Mouse (Mus musculus) frontal cortex, adult (tissue): ENCODE measurements at regions not wholly inside any gene's neighbourhood (a gene's known extent, or its start where the extent isn't known, plus 50 kb on each side); places are given as distances from the start of the nearest gene placed in this dataset.
A peak's percentile ranks its signal among the peaks of the same experiment; 100 is the strongest.

Source experiments
- ATAC-seq: cut with Nextera tagmentation; 2 replicates; pipeline ENCODE4 v1.9.2; 2017; ENCODE audit warnings: mild to moderate bottlenecking, moderate library complexity, mixed read lengths; ENCODE audit not compliant: low TSS enrichment

- ATAC-seq: no peak
These were observed 269.2 kb upstream of the Nfe2l3 start for GRCm38 (mm10) chr6:51163266-51163665.

DNA sequence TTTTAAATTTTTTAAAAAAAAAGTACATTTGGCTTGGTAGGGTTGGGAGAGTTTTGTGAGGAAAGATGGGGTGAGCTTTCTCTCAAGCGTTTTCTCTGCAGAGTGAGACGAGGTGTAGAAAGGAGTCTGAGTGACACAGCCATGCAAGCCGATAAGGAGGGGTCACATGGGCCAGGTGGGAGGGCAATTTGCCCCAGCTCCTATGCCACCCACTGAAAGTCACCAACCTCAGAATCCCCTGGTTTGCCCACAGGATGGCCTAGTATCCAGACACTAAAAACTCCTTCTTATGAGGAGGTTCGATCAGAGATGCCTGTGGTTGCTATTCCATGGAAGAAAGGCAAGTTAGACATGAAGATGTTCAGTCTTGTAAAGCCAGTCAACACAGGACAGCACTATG is 268.6 kb upstream of the Nfe2l3 start:
- no peak for ATAC-seq

GRCm38 (mm10) chr6:51167028-51167427 is 265.4 kb upstream of the Nfe2l3 start:
- ATAC-seq: no peak

DNA sequence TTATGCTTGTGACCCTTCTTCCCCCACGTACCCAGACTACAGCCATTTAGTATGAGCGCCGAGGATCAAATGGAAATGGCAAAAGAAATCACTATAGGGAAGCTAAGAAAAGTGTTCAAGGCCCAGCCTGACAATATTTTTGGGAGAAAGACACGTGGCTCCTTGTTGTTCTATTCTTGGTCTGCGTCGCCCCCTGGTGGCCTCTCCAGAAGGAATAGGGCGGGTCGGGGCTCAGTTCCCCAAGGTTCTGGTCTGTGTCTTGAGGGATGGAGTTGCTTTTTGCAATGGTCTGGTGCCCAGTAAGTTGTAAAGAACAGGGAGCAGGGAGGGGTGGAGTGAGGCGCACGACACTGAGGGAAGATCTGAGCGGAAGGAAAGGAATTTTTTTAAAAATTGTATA is 264.4 kb upstream of the Nfe2l3 start:
- peak; percentile 55; the same call in 1 of the 2 replicates for ATAC-seq

- ATAC-seq: no peak
These were observed 263.4 kb upstream of the Nfe2l3 start for GRCm38 (mm10) chr6:51168775-51169695.

- ATAC-seq: no peak
These were observed 262.5 kb upstream of the Nfe2l3 start for GRCm38 (mm10) chr6:51169971-51170411.

DNA sequence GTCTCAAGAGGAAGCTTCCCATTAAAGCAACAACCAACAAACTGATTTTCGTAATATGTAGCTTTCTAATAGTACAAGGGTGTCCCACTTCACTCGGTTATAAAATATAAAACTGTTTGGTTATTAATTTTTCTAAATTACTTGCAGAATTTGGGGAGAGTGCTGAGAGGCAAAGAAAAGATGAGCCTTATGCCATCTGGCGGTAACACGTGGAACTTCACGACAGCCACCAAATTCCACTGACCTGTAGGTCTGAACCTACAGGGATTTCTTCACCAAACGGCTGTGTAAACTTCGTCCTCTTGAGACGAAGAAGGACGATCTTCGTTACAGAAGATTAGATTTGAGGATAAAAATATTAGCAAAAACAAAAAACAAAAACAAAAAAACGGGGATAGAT is 262.1 kb upstream of the Nfe2l3 start:
- ATAC-seq: no peak

DNA sequence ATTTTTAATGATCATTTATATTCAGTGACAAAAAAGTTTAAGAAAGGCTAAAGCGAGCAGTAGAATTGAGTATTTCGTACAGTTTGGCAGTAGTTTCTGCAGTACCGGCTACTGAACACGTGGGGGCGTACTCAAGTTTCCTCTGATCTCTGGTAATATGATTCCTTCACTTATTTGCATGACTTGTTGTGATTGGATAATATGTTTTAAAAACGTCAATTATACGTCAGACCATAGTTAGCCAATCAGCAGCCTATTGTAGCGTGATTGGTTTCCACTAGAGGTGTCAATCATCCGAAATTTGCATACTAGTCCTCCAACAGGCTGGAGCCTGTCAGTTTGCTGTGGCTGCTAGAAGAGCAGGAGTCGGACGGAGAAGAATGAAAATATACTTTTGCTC is 261.6 kb upstream of the Nfe2l3 start:
- ATAC-seq: no peak

GRCm38 (mm10) chr6:51171761-51172160 is 260.7 kb upstream of the Nfe2l3 start:
- ATAC-seq: no peak

DNA sequence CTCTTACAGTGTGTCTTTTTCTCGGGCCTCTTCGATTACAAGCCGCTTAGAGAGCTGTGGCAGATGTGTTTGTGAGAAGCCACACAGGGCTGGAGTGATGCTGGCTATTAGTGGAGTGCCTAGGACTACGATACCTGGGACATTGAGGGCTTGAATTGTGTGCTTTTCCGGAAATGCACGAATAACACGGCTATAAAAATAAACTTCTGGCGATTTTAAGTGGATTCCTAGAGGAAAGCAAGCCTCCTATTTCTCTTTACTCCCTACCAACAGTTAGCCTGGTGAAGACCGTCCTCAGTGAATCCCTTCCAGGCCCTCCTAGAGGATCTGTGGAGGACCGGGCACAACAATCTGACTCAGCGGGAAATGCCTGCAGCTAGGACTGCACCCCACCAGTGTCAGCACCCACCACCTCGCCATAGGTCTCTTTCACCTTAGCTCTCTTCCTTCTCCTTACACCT is 260.1 kb upstream of the Nfe2l3 start:
- no peak for ATAC-seq

- ATAC-seq: no peak
These were observed 259.4 kb upstream of the Nfe2l3 start for GRCm38 (mm10) chr6:51172856-51173619.

DNA sequence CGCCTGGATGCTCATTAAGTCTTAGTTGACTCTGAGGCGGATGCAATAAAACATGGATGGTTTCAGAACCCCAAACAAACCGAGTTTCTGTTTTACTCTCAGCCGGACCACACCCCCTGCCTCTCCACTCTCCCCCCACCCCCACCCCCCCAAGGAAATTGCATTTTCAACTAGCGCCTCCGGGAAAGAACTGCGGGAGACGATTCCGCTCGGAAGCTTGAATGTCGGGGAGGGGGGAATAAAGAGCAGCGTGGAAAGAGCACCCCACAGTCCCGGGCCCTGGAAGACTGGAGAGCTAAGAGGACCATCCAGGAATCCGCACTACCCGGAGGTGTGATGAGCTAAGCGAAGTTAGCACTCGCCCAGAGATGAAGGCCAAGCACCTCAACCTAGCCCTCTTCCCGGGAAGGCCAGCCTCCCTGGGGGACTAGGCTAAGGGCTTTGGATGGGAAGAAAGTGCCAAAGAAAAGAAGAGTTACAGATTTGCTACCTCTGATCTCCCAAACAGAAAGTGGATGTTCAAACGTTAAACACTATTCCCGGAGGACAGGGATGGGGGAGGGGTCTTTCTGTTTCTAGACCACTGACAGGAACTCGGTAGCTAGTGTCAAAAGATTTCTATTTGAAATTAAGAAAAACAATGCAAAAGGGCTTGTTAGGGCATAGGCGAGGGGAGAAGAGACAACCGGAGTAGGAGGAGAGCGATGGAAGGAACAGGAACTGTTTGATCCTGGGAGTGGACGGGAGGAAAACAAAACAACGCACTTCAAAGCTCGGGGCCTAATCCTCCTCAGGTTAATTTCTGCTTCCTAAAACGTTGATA is 258.6 kb upstream of the Nfe2l3 start:
- no peak for ATAC-seq

- ATAC-seq: no peak
These were observed 257.9 kb upstream of the Nfe2l3 start for GRCm38 (mm10) chr6:51174443-51175021.

GRCm38 (mm10) chr6:51175616-51176590 is 256.6 kb upstream of the Nfe2l3 start:
- ATAC-seq: no peak

GRCm38 (mm10) chr6:51176791-51177433 is 255.6 kb upstream of the Nfe2l3 start:
- no peak for ATAC-seq

DNA sequence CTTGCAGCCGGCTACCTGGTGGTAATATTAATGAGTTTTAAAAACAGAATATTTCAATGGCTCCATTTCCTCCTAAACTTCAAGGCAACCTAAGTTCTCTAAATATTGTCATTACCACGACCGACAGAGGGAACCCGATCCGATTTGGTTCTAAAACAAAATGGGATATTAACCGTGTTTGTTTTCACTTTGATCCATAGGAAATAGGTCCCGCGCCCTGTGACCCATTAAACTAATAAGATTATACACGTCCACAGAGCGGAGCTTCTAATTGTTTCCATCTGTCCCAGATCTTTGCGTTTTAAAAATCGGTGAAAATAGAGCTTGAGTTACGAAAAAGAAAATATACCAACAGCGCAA is 254.8 kb upstream of the Nfe2l3 start:
- ATAC-seq: no peak

- no peak for ATAC-seq
These were observed 254.2 kb upstream of the Nfe2l3 start for GRCm38 (mm10) chr6:51178061-51178791.

GRCm38 (mm10) chr6:51178799-51179398 is 253.6 kb upstream of the Nfe2l3 start:
- no peak for ATAC-seq
